Mouse (Mus musculus): Measurements from ENCODE around the gene Prph2. TPM values are rescaled to one million over a fixed set of nuclear protein-coding genes. Genes with fewer than 3 reads are reported as not detected.

Gene Prph2
- polyA plus RNA-seq, 1 experiment from 2014 or later = 0.05 TPM

GRCm38 (mm10) chr17:46881728-46882127 lies 28.5 kb upstream of the Prph2 start:
- WGBS = 81% methylated on average over 6 of the region's 6 CpGs
- H3K9ac ChIP-seq = no peak overlapping the region
- H3K27me3 ChIP-seq = no peaks in the 10 kb centered on the region
- peaks cover 8% of the 10 kb centered on the region for H3K4me1 ChIP-seq (replicated peaks)
- H3K9me3 ChIP-seq = no peaks in the 10 kb centered on the region
- no peak overlapping the region for H3K27ac ChIP-seq (replicated peaks)
- no peak overlapping the region for H3K4me3 ChIP-seq
- ATAC-seq (ENCODE audit: low FRiP score, low read depth) = no peak
- H3K36me3 ChIP-seq = no peaks in the 10 kb centered on the region
- no peak overlapping the region for H3K4me2 ChIP-seq

GRCm38 (mm10) chr17:46883107-46883506 lies 27.2 kb upstream of the Prph2 start:
- H3K4me1 ChIP-seq (replicated peaks) = peaks cover 13% of the 10 kb centered on the region
- WGBS = 92% methylated on average over 9 of the region's 9 CpGs
- H3K9me3 ChIP-seq = no peaks in the 10 kb centered on the region
- no peak overlapping the region for H3K4me3 ChIP-seq
- no peak overlapping the region for H3K9ac ChIP-seq
- H3K4me2 ChIP-seq = no peak overlapping the region
- H3K36me3 ChIP-seq = no peaks in the 10 kb centered on the region
- no peak for ATAC-seq (ENCODE audit: low FRiP score, low read depth)
- H3K27me3 ChIP-seq = no peaks in the 10 kb centered on the region
- H3K27ac ChIP-seq (replicated peaks) = no peak overlapping the region

GRCm38 (mm10) chr17:46884766-46885165 lies 25.5 kb upstream of the Prph2 start:
- Histone ChIP-seq H3K4me2 (no peak overlapping the region), H3K9me3 (no peaks in the 10 kb centered on the region), H3K4me3 (no peak overlapping the region), H3K9ac (no peak overlapping the region), H3K4me1 (replicated peaks) (peaks cover 18% of the 10 kb centered on the region), H3K27ac (replicated peaks) (no peak overlapping the region), H3K36me3 (no peaks in the 10 kb centered on the region), H3K27me3 (no peaks in the 10 kb centered on the region)
- no peak for ATAC-seq (ENCODE audit: low FRiP score, low read depth)
- 90% methylated on average over 6 of the region's 6 CpGs for WGBS

GRCm38 (mm10) chr17:46885218-46885909 lies 24.9 kb upstream of the Prph2 start:
- WGBS = 88% methylated on average over 11 of the region's 11 CpGs
- no peak overlapping the region for H3K4me3 ChIP-seq
- no peak overlapping the region for H3K9ac ChIP-seq
- H3K27ac ChIP-seq (replicated peaks) = no peak overlapping the region
- H3K9me3 ChIP-seq = no peaks in the 10 kb centered on the region
- no peaks in the 10 kb centered on the region for H3K27me3 ChIP-seq
- ATAC-seq (ENCODE audit: low FRiP score, low read depth) = no peak
- H3K36me3 ChIP-seq = no peaks in the 10 kb centered on the region
- no peak overlapping the region for H3K4me2 ChIP-seq
- H3K4me1 ChIP-seq (replicated peaks) = peaks cover 14% of the 10 kb centered on the region

GRCm38 (mm10) chr17:46885910-46886643 lies 24.2 kb upstream of the Prph2 start:
- no peak overlapping the region for H3K4me3 ChIP-seq
- H3K4me1 ChIP-seq (replicated peaks) = peaks cover 14% of the 10 kb centered on the region
- 0 out of 2 replicates have a peak overlapping the region, but pooled peaks have one; percentile 23 for H3K27ac ChIP-seq (replicated peaks)
- ATAC-seq (ENCODE audit: low FRiP score, low read depth) = no peak
- no peaks in the 10 kb centered on the region for H3K9me3 ChIP-seq
- WGBS = 57% methylated on average over 17 of the region's 17 CpGs
- H3K9ac ChIP-seq = no peak overlapping the region
- H3K36me3 ChIP-seq = no peaks in the 10 kb centered on the region
- no peaks in the 10 kb centered on the region for H3K27me3 ChIP-seq
- no peak overlapping the region for H3K4me2 ChIP-seq

GRCm38 (mm10) chr17:46888511-46889212 lies 21.6 kb upstream of the Prph2 start:
- H3K27me3 ChIP-seq = no peaks in the 10 kb centered on the region
- peak overlapping the region; percentile 75 for H3K9ac ChIP-seq
- no peak for ATAC-seq (ENCODE audit: low FRiP score, low read depth)
- WGBS = 34% methylated on average over 16 of the region's 16 CpGs
- peak overlapping the region; percentile 98 for H3K27ac ChIP-seq (replicated peaks)
- peaks cover 37% of the 10 kb centered on the region for H3K4me1 ChIP-seq (replicated peaks)
- H3K36me3 ChIP-seq = no peaks in the 10 kb centered on the region
- no peaks in the 10 kb centered on the region for H3K9me3 ChIP-seq
- H3K4me3 ChIP-seq = peak overlapping the region; percentile 89
- H3K4me2 ChIP-seq = peak overlapping the region; percentile 90

GRCm38 (mm10) chr17:46889450-46890084 lies 20.7 kb upstream of the Prph2 start:
- H3K27me3 ChIP-seq = no peaks in the 10 kb centered on the region
- ATAC-seq (ENCODE audit: low FRiP score, low read depth) = peak; percentile 66
- H3K4me3 ChIP-seq = peak overlapping the region; percentile 89
- H3K4me2 ChIP-seq = peak overlapping the region; percentile 90
- H3K4me1 ChIP-seq (replicated peaks) = peaks cover 41% of the 10 kb centered on the region
- no peaks in the 10 kb centered on the region for H3K9me3 ChIP-seq
- H3K9ac ChIP-seq = peak overlapping the region; percentile 75
- under 1% methylated on average over 44 of the region's 44 CpGs for WGBS
- H3K36me3 ChIP-seq = no peaks in the 10 kb centered on the region
- H3K27ac ChIP-seq (replicated peaks) = peak overlapping the region; percentile 98

GRCm38 (mm10) chr17:46890116-46890815 lies 20.0 kb upstream of the Prph2 start, which contains the start of gene Tbcc:
TSS of gene Tbcc (plus strand) at chr17:46890684.
- peak within 1 kb of the TSS; percentile 89 for H3K4me3 ChIP-seq
- no peaks in the 10 kb centered on the region for H3K9me3 ChIP-seq
- H3K4me1 ChIP-seq (replicated peaks) = peaks cover 41% of the 10 kb centered on the region
- under 1% methylated on average over 40 of the region's 40 CpGs for WGBS
- H3K4me2 ChIP-seq = peak within 1 kb of the TSS; percentile 90
- no peaks in the 10 kb centered on the region for H3K36me3 ChIP-seq
- peak within 1 kb of the TSS; percentile 89 for H3K9ac ChIP-seq
- H3K27me3 ChIP-seq = no peaks in the 10 kb centered on the region
- H3K27ac ChIP-seq (replicated peaks) = peak within 1 kb of the TSS; percentile 98
- ATAC-seq (ENCODE audit: low FRiP score, low read depth) = peak; percentile 94

- 3% methylated on average over 58 of the region's 64 CpGs for WGBS
- Histone ChIP-seq H3K36me3 (no peaks in the 10 kb centered on the region), H3K4me3 (peak overlapping the region; percentile 89), H3K27me3 (no peaks in the 10 kb centered on the region), H3K9me3 (no peaks in the 10 kb centered on the region), H3K4me2 (peak overlapping the region; percentile 90), H3K9ac (peak overlapping the region; percentile 89), H3K27ac (replicated peaks) (peak overlapping the region; percentile 90), H3K4me1 (replicated peaks) (peaks cover 41% of the 10 kb centered on the region)
- peak; percentile 16 for ATAC-seq (ENCODE audit: low FRiP score, low read depth)
These were observed 19.2 kb upstream of the Prph2 start for GRCm38 (mm10) chr17:46890843-46891594.

GRCm38 (mm10) chr17:46895426-46895825 lies 14.8 kb upstream of the Prph2 start:
- Histone ChIP-seq H3K27ac (replicated peaks) (no peak overlapping the region), H3K4me1 (replicated peaks) (peaks cover 27% of the 10 kb centered on the region), H3K9me3 (no peaks in the 10 kb centered on the region), H3K27me3 (no peaks in the 10 kb centered on the region), H3K4me3 (no peak overlapping the region), H3K4me2 (no peak overlapping the region), H3K9ac (no peak overlapping the region), H3K36me3 (no peaks in the 10 kb centered on the region)
- no peak for ATAC-seq (ENCODE audit: low FRiP score, low read depth)
- WGBS = 93% methylated on average over 9 of the region's 9 CpGs

Measured in hindbrain, embryonic 15.5 days (tissue).